Mouse (Mus musculus) cortical plate, adult 2 months (tissue): ENCODE results near the gene Ulk3. TPM values are rescaled to one million over a fixed set of nuclear protein-coding genes. Genes with fewer than 3 reads are reported as not detected.
A peak's percentile ranks its signal among the peaks of the same experiment; 100 is the strongest.

Experiments used
- H3K27ac ChIP-seq: fragments of 200-500 bp; 2 replicates; pipeline ENCODE4 v1.5.1; 2012; ENCODE audit warnings: low read length, control low read depth, inconsistent platforms; ENCODE audit not compliant: insufficient read depth
- H3K4me1 ChIP-seq: fragments of 200-500 bp; 2 replicates; pipeline ENCODE4 v1.6.1; 2011; ENCODE audit warnings: low read length; ENCODE audit not compliant: control insufficient read depth, insufficient read depth
- H3K4me3 ChIP-seq: fragments of 200-500 bp; 2 replicates; pipeline ENCODE4 v1.5.1; 2011; ENCODE audit warnings: mild to moderate bottlenecking, low read length, control low read depth; ENCODE audit not compliant: insufficient read depth
- CTCF ChIP-seq: fragments of 200-500 bp; IDR thresholded peaks from 2 replicates; pipeline ENCODE4 v1.5.1; 2011; ENCODE audit warnings: mild to moderate bottlenecking, control low read depth, low read length; ENCODE audit not compliant: insufficient read depth; ENCODE audit errors: extremely low read depth
- POLR2A ChIP-seq: fragments of 200-500 bp; IDR thresholded peaks from 2 replicates; pipeline ENCODE4 v1.6.1; 2011; ENCODE audit warnings: mild to moderate bottlenecking, low read length, control low read depth; ENCODE audit not compliant: insufficient read depth; ENCODE audit errors: extremely low read depth
- polyA plus RNA-seq: library from polyadenylated mRNA; depleted of rRNA; stranded (reverse); fragments of >200 nt; gene quantifications from 2 replicates; pipeline ENCODE4 v1.2.3, GENCODE M21; 2012

Gene Ulk3
- polyA plus RNA-seq, 1 experiment = 54.5 TPM

- no peak overlapping the region for H3K27ac ChIP-seq
- H3K4me1 ChIP-seq = no peaks in the 10 kb centered on the region
- no peak overlapping the region for H3K4me3 ChIP-seq
- TF ChIP-seq POLR2A (no peak), CTCF (no peak)
Measured at GRCm38 (mm10) chr9:57625674-57626500, 36.6 kb downstream of the Ulk3 start.

GRCm38 (mm10) chr9:57627191-57627590 is 37.9 kb downstream of the Ulk3 start:
- no peak overlapping the region for H3K27ac ChIP-seq
- H3K4me1 ChIP-seq = no peaks in the 10 kb centered on the region
- H3K4me3 ChIP-seq = no peak overlapping the region
- no peak for TF ChIP-seq POLR2A
- no peak for TF ChIP-seq CTCF

GRCm38 (mm10) chr9:57627892-57628291 is 38.6 kb downstream of the Ulk3 start:
- Histone ChIP-seq H3K4me3 (no peak overlapping the region), H3K27ac (no peak overlapping the region), H3K4me1 (no peaks in the 10 kb centered on the region)
- no peak for TF ChIP-seq POLR2A
- TF ChIP-seq CTCF = no peak

- no peaks in the 10 kb centered on the region for H3K4me1 ChIP-seq
- TF ChIP-seq POLR2A (no peak), CTCF (no peak)
- H3K27ac ChIP-seq = no peak overlapping the region
- no peak overlapping the region for H3K4me3 ChIP-seq
Measured at GRCm38 (mm10) chr9:57628717-57629116, 39.5 kb downstream of the Ulk3 start.

GRCm38 (mm10) chr9:57629118-57629874 is 40.0 kb downstream of the Ulk3 start:
- H3K4me1 ChIP-seq = peaks cover 3% of the 10 kb centered on the region; the same call in 1 of the 2 replicates
- H3K4me3 ChIP-seq = no peak overlapping the region
- H3K27ac ChIP-seq = no peak overlapping the region
- TF ChIP-seq POLR2A (no peak), CTCF (peak; percentile 95)

- TF ChIP-seq CTCF (peak; percentile 24; the same call in 1 of the 2 replicates), POLR2A (no peak)
- Histone ChIP-seq H3K4me3 (no peak overlapping the region), H3K4me1 (peaks cover 9% of the 10 kb centered on the region), H3K27ac (no peak overlapping the region)
Measured at GRCm38 (mm10) chr9:57633481-57634024, 44.3 kb downstream of the Ulk3 start.

GRCm38 (mm10) chr9:57637272-57637671 is 48.0 kb downstream of the Ulk3 start:
- TF ChIP-seq CTCF (no peak), POLR2A (no peak)
- peaks cover 13% of the 10 kb centered on the region for H3K4me1 ChIP-seq
- H3K4me3 ChIP-seq = no peak overlapping the region
- peak overlapping the region; percentile 37; the same call in 1 of the 2 replicates for H3K27ac ChIP-seq

- Histone ChIP-seq H3K27ac (peak overlapping the region; percentile 37), H3K4me1 (peaks cover 14% of the 10 kb centered on the region)
- TF ChIP-seq POLR2A (no peak), CTCF (no peak)
Measured at GRCm38 (mm10) chr9:57637741-57638322, 48.6 kb downstream of the Ulk3 start.

More at GRCm38 (mm10) chr9:57637741-57638322, 48.6 kb downstream of the Ulk3 start:
- no peak overlapping the region for H3K4me3 ChIP-seq
